Mouse (Mus musculus): ENCODE data around the gene Tspan7.

Tspan7 gene

GRCm38 (mm10) chrX:10546840-10547239 lies 61.9 kb downstream of the Tspan7 start:
- DNase-seq (ENCODE audit: low read depth in 1 of 2, low spot score in 2 of 2): no peak

- no peak for DNase-seq (ENCODE audit: low read depth in 1 of 2, low spot score in 2 of 2)
Observed at GRCm38 (mm10) chrX:10549708-10550107, 64.8 kb downstream of the Tspan7 start.

GRCm38 (mm10) chrX:10556899-10557298 lies 71.9 kb downstream of the Tspan7 start:
- DNase-seq (ENCODE audit: low read depth in 1 of 2, low spot score in 2 of 2): no peak

GRCm38 (mm10) chrX:10557596-10557995 lies 72.6 kb downstream of the Tspan7 start:
- no peak for DNase-seq (ENCODE audit: low read depth in 1 of 2, low spot score in 2 of 2)

GRCm38 (mm10) chrX:10558625-10559024 lies 73.7 kb downstream of the Tspan7 start:
- no peak for DNase-seq (ENCODE audit: low read depth in 1 of 2, low spot score in 2 of 2)

- no peak for DNase-seq (ENCODE audit: low read depth in 1 of 2, low spot score in 2 of 2)
Observed at GRCm38 (mm10) chrX:10565811-10566210, 80.9 kb downstream of the Tspan7 start.

- no peak for DNase-seq (ENCODE audit: low read depth in 1 of 2, low spot score in 2 of 2)
Observed at GRCm38 (mm10) chrX:10574523-10574922, 89.6 kb downstream of the Tspan7 start.

- DNase-seq (ENCODE audit: low read depth in 1 of 2, low spot score in 2 of 2): no peak
Observed at GRCm38 (mm10) chrX:10575406-10575805, 90.4 kb downstream of the Tspan7 start.

- no peak for DNase-seq (ENCODE audit: low read depth in 1 of 2, low spot score in 2 of 2)
Observed at GRCm38 (mm10) chrX:10576349-10576748, 91.4 kb downstream of the Tspan7 start.

GRCm38 (mm10) chrX:10577356-10577755 lies 92.4 kb downstream of the Tspan7 start:
- no peak for DNase-seq (ENCODE audit: low read depth in 1 of 2, low spot score in 2 of 2)

GRCm38 (mm10) chrX:10582731-10583130 lies 97.8 kb downstream of the Tspan7 start:
- no peak for DNase-seq (ENCODE audit: low read depth in 1 of 2, low spot score in 2 of 2)

GRCm38 (mm10) chrX:10592244-10592643 lies 107.3 kb downstream of the Tspan7 start:
- DNase-seq (ENCODE audit: low read depth in 1 of 2, low spot score in 2 of 2): no peak

- DNase-seq (ENCODE audit: low read depth in 1 of 2, low spot score in 2 of 2): no peak
Observed at GRCm38 (mm10) chrX:10593561-10593960, 108.6 kb downstream of the Tspan7 start.

- DNase-seq (ENCODE audit: low read depth in 1 of 2, low spot score in 2 of 2): no peak
Observed at GRCm38 (mm10) chrX:10617119-10617518, 132.2 kb downstream of the Tspan7 start.

GRCm38 (mm10) chrX:10641062-10641461 lies 156.1 kb downstream of the Tspan7 start:
- DNase-seq (ENCODE audit: low read depth in 1 of 2, low spot score in 2 of 2): no peak

Data from monocyte, adult 2 months (primary cell).